Mouse (Mus musculus): Measurements from ENCODE around the gene A26c2. TPM values are rescaled to one million over a fixed set of nuclear protein-coding genes. Genes with fewer than 3 reads are reported as not detected.

The A26c2 gene
- not detected for total RNA-seq (2021)
- long read RNA-seq, experiment 1, result 0 reads
- long read RNA-seq, experiment 2, result 0 reads

DNA sequence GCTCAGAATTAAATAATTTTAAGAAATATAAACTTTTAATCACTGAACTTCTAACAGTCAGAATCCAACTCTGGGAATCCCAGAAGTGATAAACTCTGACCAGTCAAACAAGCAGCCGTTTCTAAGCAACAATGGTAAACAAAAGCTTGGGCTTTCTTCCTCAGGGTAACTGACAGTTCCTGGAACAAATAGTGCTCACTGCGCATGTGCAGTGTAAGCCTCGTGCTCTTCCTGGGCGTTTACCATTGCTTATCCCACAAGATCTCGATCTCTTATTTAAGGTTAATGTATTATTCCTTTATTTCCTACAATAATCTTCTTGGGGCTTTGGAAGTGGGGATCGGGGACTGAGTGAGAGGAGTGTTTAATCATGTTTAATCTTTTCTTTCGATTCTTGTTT, at the start of gene A26c2:
A26c2 (minus strand) TSS at position 101 of the 400 bp plus-strand sequence.
- no peak for TF ChIP-seq CTCF (conservative IDR thresholded peaks at IDR 0.05)
- DNase-seq (ENCODE audit: low spot score in 2 of 2), result no peak
- H3K4me3 ChIP-seq, result no peak within 1 kb of the TSS
- no peak within 1 kb of the TSS for H3K27ac ChIP-seq

DNA sequence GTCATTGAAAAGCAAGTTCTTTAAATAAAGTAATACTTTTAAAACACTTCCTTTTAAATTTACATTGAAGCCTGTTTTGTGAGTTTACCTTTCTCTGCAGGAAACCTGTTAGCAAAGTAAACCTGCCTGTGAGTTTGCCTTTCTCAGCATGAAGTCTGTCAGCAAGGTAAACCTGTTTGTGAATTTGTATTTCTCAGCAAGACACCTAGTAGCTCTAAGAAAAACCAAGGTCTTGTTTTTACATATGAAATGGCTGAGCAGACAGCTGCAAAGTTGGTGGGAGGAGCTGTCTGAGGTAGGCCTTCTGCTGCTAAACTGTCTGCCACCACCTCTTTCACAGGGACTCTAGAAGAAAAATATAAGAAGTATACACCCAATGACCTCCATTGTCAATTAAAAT, 28.0 kb upstream of the A26c2 start:
- TF ChIP-seq CTCF (conservative IDR thresholded peaks at IDR 0.05), result no peak
- Histone ChIP-seq H3K27ac (no peak overlapping the region), H3K4me3 (no peak overlapping the region)
- no peak for DNase-seq (ENCODE audit: low spot score in 2 of 2)
